Mouse (Mus musculus) forebrain, postnatal 0 days (tissue): Measurements from ENCODE around the gene Olfr347. TPM values are rescaled to one million over a fixed set of nuclear protein-coding genes. Genes with fewer than 3 reads are reported as not detected.

Experiments used
- ATAC-seq: fragments of 200-750 bp; cut with Nextera tagmentation; 2 replicates; pipeline ENCODE4 v1.8.0; 2017; ENCODE audit warnings: mild to moderate bottlenecking, moderate library complexity
- DNase-seq: peaks from one replicate; pipeline ENCODE4 v3.0.0-alpha.2; 2015
- H3K27ac ChIP-seq: fragments of 300-500 bp; sonication (generic); 2 replicates; pipeline ENCODE4 v1.5.1; 2014; ENCODE audit warnings: low read depth, mild to moderate bottlenecking, antibody characterized with exemption, low read length, moderate library complexity, mixed read lengths
- H3K27me3 ChIP-seq: fragments of 300-500 bp; sonication (generic); 2 replicates; pipeline ENCODE4 v1.6.1; 2014; ENCODE audit warnings: mild to moderate bottlenecking, low read length, mixed read lengths; ENCODE audit not compliant: insufficient read depth
- H3K36me3 ChIP-seq: fragments of 300-500 bp; sonication (generic); 2 replicates; pipeline ENCODE4 v1.6.1; 2014; ENCODE audit warnings: mild to moderate bottlenecking, moderate library complexity; ENCODE audit not compliant: insufficient read depth
- H3K4me1 ChIP-seq: fragments of 300-500 bp; sonication (generic); 2 replicates; pipeline ENCODE4 v1.6.1; 2014; ENCODE audit warnings: antibody characterized with exemption; ENCODE audit not compliant: insufficient read depth
- H3K4me2 ChIP-seq: fragments of 300-500 bp; sonication (generic); 2 replicates; pipeline ENCODE4 v1.6.1; 2014; ENCODE audit warnings: low read depth, mild to moderate bottlenecking, moderate library complexity
- H3K4me3 ChIP-seq: fragments of 300-500 bp; sonication (generic); 2 replicates; pipeline ENCODE4 v1.5.1; 2014; ENCODE audit warnings: low read depth, low read length, mixed read lengths
- H3K9ac ChIP-seq: fragments of 300-500 bp; sonication (generic); 2 replicates; pipeline ENCODE4 v1.6.1; 2014; ENCODE audit warnings: mild to moderate bottlenecking
- H3K9me3 ChIP-seq: fragments of 300-500 bp; sonication (generic); 2 replicates; pipeline ENCODE4 v1.6.1; 2016; ENCODE audit warnings: low read length
- CTCF ChIP-seq: sonication (generic); IDR thresholded peaks from 2 replicates; pipeline ENCODE4 v1.5.1; 2016; ENCODE audit warnings: antibody characterized with exemption, control low read depth, low read depth
- WGBS: fragments of 180-500 bp; shearing (Covaris S2); extraction: QIAGEN DNeasy Blood & Tissue Kit; methylation state at CpG from one replicate; pipeline ENCODE4 v1.1.7; 2014; 5-methylcytosine and 5-hydroxymethylcytosine counted together
- polyA plus RNA-seq: library from polyadenylated mRNA; unstranded; fragments of >200 nt; fragmentation: Nextera tagmentation; extraction: Ambion mirVana; gene quantifications from 2 replicates; pipeline ENCODE4 v1.2.1, GENCODE M21; 2015
- total RNA-seq: library from RNA; depleted of rRNA; stranded (reverse); fragments of >200 nt; gene quantifications from 2 replicates; pipeline ENCODE4 v1.2.3, GENCODE M21; 2014; rRNA removed

Olfr347 gene
- total RNA-seq (not detected in 2 replicates), polyA plus RNA-seq (not detected in 2 replicates)

- no peak within 1 kb of the TSS for H3K4me3 ChIP-seq
- no peak for DNase-seq
- no peak within 1 kb of the TSS for H3K9ac ChIP-seq
- no peaks in the 10 kb centered on the region for H3K36me3 ChIP-seq
- H3K27me3 ChIP-seq: no peaks in the 10 kb centered on the region
- no peak within 1 kb of the TSS for H3K4me2 ChIP-seq
- peaks cover 3% of the 10 kb centered on the region; the same call in 1 of the 2 replicates for H3K9me3 ChIP-seq
- no peak for TF ChIP-seq CTCF
- H3K27ac ChIP-seq: no peak within 1 kb of the TSS
- ATAC-seq: no peak
- no peaks in the 10 kb centered on the region for H3K4me1 ChIP-seq
Measured at GRCm38 (mm10) chr2:36731602-36732001, at the start of gene Olfr347. Gene Olfr347, plus strand, starts transcription at chr2:36731902.

- H3K27me3 ChIP-seq: no peaks in the 10 kb centered on the region
- no peak within 1 kb of the TSS for H3K4me2 ChIP-seq
- ATAC-seq: no peak
- H3K27ac ChIP-seq: no peak within 1 kb of the TSS
- DNase-seq: no peak
- no peak within 1 kb of the TSS for H3K9ac ChIP-seq
- WGBS: 96% methylated on average over 1 of the region's 1 CpGs
- no peaks in the 10 kb centered on the region for H3K4me1 ChIP-seq
- no peak within 1 kb of the TSS for H3K4me3 ChIP-seq
- TF ChIP-seq CTCF: no peak
- no peaks in the 10 kb centered on the region for H3K36me3 ChIP-seq
- peaks cover 3% of the 10 kb centered on the region; the same call in 1 of the 2 replicates for H3K9me3 ChIP-seq
Measured at GRCm38 (mm10) chr2:36685488-36685887, 46.2 kb upstream of the Olfr347 start, which contains the start of gene Olfr346. Gene Olfr346, plus strand, starts transcription at chr2:36685788.

- Histone ChIP-seq H3K4me2 (no peak overlapping the region), H3K27ac (no peak overlapping the region), H3K9ac (no peak overlapping the region), H3K36me3 (no peaks in the 10 kb centered on the region), H3K4me3 (no peak overlapping the region), H3K9me3 (0 out of 2 replicates have a peak, but pooled peaks cover 7% of the 10 kb centered on the region), H3K4me1 (no peaks in the 10 kb centered on the region), H3K27me3 (no peaks in the 10 kb centered on the region)
- no peak for TF ChIP-seq CTCF
- ATAC-seq: no peak
- WGBS: 59% methylated on average over 3 of the region's 3 CpGs
- no peak for DNase-seq
Measured at GRCm38 (mm10) chr2:36736226-36736625, 4.5 kb downstream of the Olfr347 start.

- no peaks in the 10 kb centered on the region for H3K4me1 ChIP-seq
- no peak for DNase-seq
- H3K9ac ChIP-seq: no peak within 1 kb of the TSS
- no peak within 1 kb of the TSS for H3K4me3 ChIP-seq
- ATAC-seq: no peak
- 80% methylated on average over 2 of the region's 2 CpGs for WGBS
- TF ChIP-seq CTCF: no peak
- no peaks in the 10 kb centered on the region for H3K27me3 ChIP-seq
- no peak within 1 kb of the TSS for H3K4me2 ChIP-seq
- H3K27ac ChIP-seq: no peak within 1 kb of the TSS
- no peaks in the 10 kb centered on the region for H3K36me3 ChIP-seq
- 0 out of 2 replicates have a peak, but pooled peaks cover 8% of the 10 kb centered on the region for H3K9me3 ChIP-seq
Measured at GRCm38 (mm10) chr2:36783976-36784375, 52.3 kb downstream of the Olfr347 start, which contains the start of gene Olfr348. Gene Olfr348, plus strand, starts transcription at chr2:36784276.

Other genes with a start within 250 kb of the Olfr347 start
- not detected in 2 replicates for gene Olfr341, start 249.4 kb upstream of the Olfr347 start, total RNA-seq
- not detected in 2 replicates for gene Olfr341, start 249.4 kb upstream of the Olfr347 start, polyA plus RNA-seq
- gene Olfr342, start 206.9 kb upstream of the Olfr347 start, total RNA-seq: not detected in 2 replicates
- gene Olfr342, start 206.9 kb upstream of the Olfr347 start, polyA plus RNA-seq: not detected in 2 replicates
- not detected in 2 replicates for gene Olfr344, start 165.2 kb upstream of the Olfr347 start, total RNA-seq
- gene Olfr344, start 165.2 kb upstream of the Olfr347 start, polyA plus RNA-seq: not detected in 2 replicates
- not detected in 2 replicates for gene Olfr345, start 91.9 kb upstream of the Olfr347 start, total RNA-seq
- not detected in 2 replicates for gene Olfr345, start 91.9 kb upstream of the Olfr347 start, polyA plus RNA-seq
- gene Olfr346, start 46.1 kb upstream of the Olfr347 start, total RNA-seq: not detected in 2 replicates
- gene Olfr346, start 46.1 kb upstream of the Olfr347 start, polyA plus RNA-seq: not detected in 2 replicates
- gene Olfr348, start 52.4 kb downstream of the Olfr347 start, total RNA-seq: not detected in 2 replicates
- not detected in 2 replicates for gene Olfr348, start 52.4 kb downstream of the Olfr347 start, polyA plus RNA-seq
- not detected in 2 replicates for gene Olfr50, start 58.6 kb downstream of the Olfr347 start, total RNA-seq
- gene Olfr50, start 58.6 kb downstream of the Olfr347 start, polyA plus RNA-seq: not detected in 2 replicates
- not detected in 2 replicates for gene Olfr3, start 85.1 kb downstream of the Olfr347 start, total RNA-seq
- not detected in 2 replicates for gene Olfr3, start 85.1 kb downstream of the Olfr347 start, polyA plus RNA-seq
- not detected in 2 replicates for gene Olfr350, start 114.4 kb downstream of the Olfr347 start, total RNA-seq
- not detected in 2 replicates for gene Olfr350, start 114.4 kb downstream of the Olfr347 start, polyA plus RNA-seq
- gene Olfr351, start 130.8 kb downstream of the Olfr347 start, total RNA-seq: not detected in 2 replicates
- not detected in 2 replicates for gene Olfr351, start 130.8 kb downstream of the Olfr347 start, polyA plus RNA-seq
- not detected in 2 replicates for gene Olfr352, start 136.6 kb downstream of the Olfr347 start, total RNA-seq
- gene Olfr352, start 136.6 kb downstream of the Olfr347 start, polyA plus RNA-seq: not detected in 2 replicates
- gene Olfr353, start 161.0 kb downstream of the Olfr347 start, total RNA-seq: not detected in 2 replicates
- not detected in 2 replicates for gene Olfr353, start 161.0 kb downstream of the Olfr347 start, polyA plus RNA-seq
- gene Olfr354, start 173.8 kb downstream of the Olfr347 start, total RNA-seq: not detected in 2 replicates
- not detected in 2 replicates for gene Olfr354, start 173.8 kb downstream of the Olfr347 start, polyA plus RNA-seq
- gene Olfr355, start 197.0 kb downstream of the Olfr347 start, total RNA-seq: not detected in 2 replicates
- gene Olfr355, start 197.0 kb downstream of the Olfr347 start, polyA plus RNA-seq: not detected in 2 replicates
- not detected in 2 replicates for gene Olfr356, start 205.2 kb downstream of the Olfr347 start, total RNA-seq
- gene Olfr356, start 205.2 kb downstream of the Olfr347 start, polyA plus RNA-seq: not detected in 2 replicates